Mouse (Mus musculus): Measurements from ENCODE around the gene Apoc1. TPM values are rescaled to one million over a fixed set of nuclear protein-coding genes. Genes with fewer than 3 reads are reported as not detected.

The Apoc1 gene
- polyA plus RNA-seq, 1 experiment from 2014 or later = 10.8 TPM

DNA sequence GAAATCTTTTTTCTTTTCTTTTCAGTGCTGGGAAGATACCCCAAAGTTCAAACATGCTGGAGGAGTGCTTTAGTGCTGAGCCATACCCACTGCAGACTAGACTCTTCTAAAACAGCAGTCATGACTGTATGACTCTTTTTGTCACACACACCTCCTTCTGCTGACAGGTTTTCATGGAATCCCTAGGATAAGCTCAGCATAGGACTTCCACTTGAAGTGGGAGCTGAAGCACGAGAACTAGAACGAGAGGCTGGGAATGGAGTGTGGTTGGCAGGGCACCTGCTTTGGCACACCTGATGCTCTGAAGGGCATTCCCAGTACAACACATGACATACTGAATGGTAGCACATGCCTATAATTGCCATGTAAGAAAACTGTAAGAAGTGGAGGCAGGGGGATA, 39.8 kb downstream of the Apoc1 start:
- H3K9ac ChIP-seq (ENCODE audit: low read depth, low read length) = no peak overlapping the region
- no peaks in the 10 kb centered on the region for H3K9me3 ChIP-seq (replicated peaks; ENCODE audit: control insufficient read depth, low read length)
- 65% methylated on average over 2 of the region's 2 CpGs for WGBS (ENCODE audit: insufficient replicate concordance)
- ATAC-seq (replicated peaks; ENCODE audit: insufficient number of reproducible peaks, low FRiP score, low TSS enrichment) = no peak
- no peak overlapping the region for H3K27ac ChIP-seq (ENCODE audit: low read depth, low read length)
- H3K27me3 ChIP-seq (ENCODE audit: control insufficient read depth, insufficient read depth, low read length) = no peaks in the 10 kb centered on the region
- 0 out of 2 replicates have a peak, but pooled peaks cover 3% of the 10 kb centered on the region for H3K4me1 ChIP-seq (ENCODE audit: control insufficient read depth, insufficient read depth, low read length)
- H3K36me3 ChIP-seq (ENCODE audit: control insufficient read depth, insufficient read depth, low read length) = peaks cover 20% of the 10 kb centered on the region
- H3K4me3 ChIP-seq (ENCODE audit: low read depth, low read length) = no peak overlapping the region
- H3K4me2 ChIP-seq = no peak overlapping the region

DNA sequence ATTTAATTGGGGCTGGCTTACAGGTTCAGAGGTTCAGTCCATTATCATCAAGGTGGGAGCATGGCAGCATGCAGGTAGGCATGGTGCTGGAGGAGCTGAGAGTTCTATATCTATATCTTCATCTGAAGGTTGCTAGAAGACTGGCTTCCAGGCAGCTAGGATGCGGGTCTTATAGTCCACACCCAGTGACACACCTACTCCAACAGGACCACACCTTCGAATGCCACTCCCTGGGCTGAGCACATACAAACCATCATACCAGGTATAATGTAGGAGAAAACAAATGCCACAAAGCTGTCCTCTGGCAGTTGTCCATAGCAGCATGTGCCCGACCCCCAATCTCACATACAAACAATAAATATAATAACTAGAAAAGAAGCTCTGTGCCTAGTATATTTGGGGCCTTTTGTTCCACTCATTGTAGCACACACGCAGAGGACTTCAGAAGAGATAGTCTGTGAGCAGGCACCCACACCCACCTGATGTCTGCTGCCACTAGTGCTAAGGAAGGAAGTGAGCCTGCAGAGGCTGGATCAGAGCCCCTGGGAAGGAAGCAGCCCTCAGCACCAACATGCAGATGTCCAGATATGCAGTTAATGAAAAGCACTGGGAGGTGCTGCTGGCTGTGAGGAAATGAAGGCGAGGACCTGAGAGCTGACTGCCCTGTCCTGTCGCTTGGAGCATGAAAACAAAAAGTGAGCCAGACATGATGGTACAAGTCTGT, 41.2 kb downstream of the Apoc1 start:
- ATAC-seq (replicated peaks; ENCODE audit: insufficient number of reproducible peaks, low FRiP score, low TSS enrichment) = no peak
- peaks cover 25% of the 10 kb centered on the region for H3K36me3 ChIP-seq (ENCODE audit: control insufficient read depth, insufficient read depth, low read length)
- no peak overlapping the region for H3K9ac ChIP-seq (ENCODE audit: low read depth, low read length)
- 79% methylated on average over 6 of the region's 6 CpGs for WGBS (ENCODE audit: insufficient replicate concordance)
- no peaks in the 10 kb centered on the region for H3K9me3 ChIP-seq (replicated peaks; ENCODE audit: control insufficient read depth, low read length)
- H3K4me1 ChIP-seq (ENCODE audit: control insufficient read depth, insufficient read depth, low read length) = 0 out of 2 replicates have a peak, but pooled peaks cover 3% of the 10 kb centered on the region
- no peak overlapping the region for H3K4me2 ChIP-seq
- H3K27me3 ChIP-seq (ENCODE audit: control insufficient read depth, insufficient read depth, low read length) = no peaks in the 10 kb centered on the region
- H3K4me3 ChIP-seq (ENCODE audit: low read depth, low read length) = no peak overlapping the region
- no peak overlapping the region for H3K27ac ChIP-seq (ENCODE audit: low read depth, low read length)

DNA sequence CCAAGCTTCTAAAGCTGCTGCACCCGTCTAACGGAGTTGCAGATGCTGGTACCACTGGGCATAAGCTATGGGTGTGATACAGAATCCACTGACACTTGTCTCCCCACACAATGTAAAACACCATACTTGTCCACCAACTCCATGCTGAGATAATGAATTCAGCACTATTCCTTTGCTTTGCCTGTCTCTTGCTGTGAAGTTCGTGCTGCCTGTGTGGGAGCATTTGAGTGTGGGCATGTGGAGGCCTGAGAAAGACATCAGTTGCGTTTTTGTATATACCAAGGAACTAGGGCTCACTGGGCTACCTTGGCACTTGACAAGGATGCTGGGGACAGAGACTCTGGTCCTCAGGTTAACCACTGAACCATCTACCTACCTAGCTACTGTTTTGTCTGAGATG, 51.2 kb downstream of the Apoc1 start:
- no peaks in the 10 kb centered on the region for H3K9me3 ChIP-seq (replicated peaks; ENCODE audit: control insufficient read depth, low read length)
- H3K36me3 ChIP-seq (ENCODE audit: control insufficient read depth, insufficient read depth, low read length) = peaks cover 64% of the 10 kb centered on the region
- WGBS (ENCODE audit: insufficient replicate concordance) = 90% methylated on average over 4 of the region's 4 CpGs

More for the DNA sequence above, 51.2 kb downstream of the Apoc1 start:
- H3K4me2 ChIP-seq = no peak overlapping the region
- no peaks in the 10 kb centered on the region for H3K4me1 ChIP-seq (ENCODE audit: control insufficient read depth, insufficient read depth, low read length)
- no peak overlapping the region for H3K4me3 ChIP-seq (ENCODE audit: low read depth, low read length)
- no peak overlapping the region for H3K27ac ChIP-seq (ENCODE audit: low read depth, low read length)
- H3K27me3 ChIP-seq (ENCODE audit: control insufficient read depth, insufficient read depth, low read length) = no peaks in the 10 kb centered on the region
- no peak overlapping the region for H3K9ac ChIP-seq (ENCODE audit: low read depth, low read length)
- no peak for ATAC-seq (replicated peaks; ENCODE audit: insufficient number of reproducible peaks, low FRiP score, low TSS enrichment)

Other genes with a start within 250 kb of the Apoc1 start
- gene Mark4, start 233.8 kb downstream of the Apoc1 start, polyA plus RNA-seq (2014; fragmentation: Nextera tagmentation; extraction: Ambion mirVana) = 8.0 and 9.7 TPM in 2 replicates
- gene Exoc3l2, start 229.3 kb downstream of the Apoc1 start, polyA plus RNA-seq (2014; fragmentation: Nextera tagmentation; extraction: Ambion mirVana) = 2.2 and 2.7 TPM in 2 replicates
- gene Bloc1s3, start 184.3 kb downstream of the Apoc1 start, polyA plus RNA-seq (2014; fragmentation: Nextera tagmentation; extraction: Ambion mirVana) = 1.2 TPM in 2 replicates
- gene Trappc6a, start 184.3 kb downstream of the Apoc1 start, polyA plus RNA-seq (2014; fragmentation: Nextera tagmentation; extraction: Ambion mirVana) = 77.0 and 79.0 TPM in 2 replicates
- gene Nkpd1, start 174.8 kb downstream of the Apoc1 start, polyA plus RNA-seq (2014; fragmentation: Nextera tagmentation; extraction: Ambion mirVana) = 0.15 TPM in 1 of 2 replicates, not detected in the other
- 2.3 and 5.2 TPM in 2 replicates for gene Ppp1r37, start 129.6 kb downstream of the Apoc1 start, polyA plus RNA-seq (2014; fragmentation: Nextera tagmentation; extraction: Ambion mirVana)
- 0.30 TPM in 1 of 2 replicates, not detected in the other for gene Zfp296, start 115.4 kb downstream of the Apoc1 start, polyA plus RNA-seq (2014; fragmentation: Nextera tagmentation; extraction: Ambion mirVana)
- gene Gemin7, start 115.1 kb downstream of the Apoc1 start, polyA plus RNA-seq (2014; fragmentation: Nextera tagmentation; extraction: Ambion mirVana) = 141 and 157 TPM in 2 replicates
- 33.2 and 34.3 TPM in 2 replicates for gene Clasrp, start 88.2 kb downstream of the Apoc1 start, polyA plus RNA-seq (2014; fragmentation: Nextera tagmentation; extraction: Ambion mirVana)
- 3.3 and 3.7 TPM in 2 replicates for gene Relb, start 63.2 kb downstream of the Apoc1 start, polyA plus RNA-seq (2014; fragmentation: Nextera tagmentation; extraction: Ambion mirVana)
- gene Clptm1, start 27.6 kb downstream of the Apoc1 start, polyA plus RNA-seq (2014; fragmentation: Nextera tagmentation; extraction: Ambion mirVana) = 86.8 and 89.4 TPM in 2 replicates
- 4.9 TPM in 1 of 2 replicates, not detected in the other for gene Apoc2, start 14.7 kb downstream of the Apoc1 start, polyA plus RNA-seq (2014; fragmentation: Nextera tagmentation; extraction: Ambion mirVana)
- 1.2 TPM in 1 of 2 replicates, not detected in the other for gene Gm44805, start 11.2 kb downstream of the Apoc1 start, polyA plus RNA-seq (2014; fragmentation: Nextera tagmentation; extraction: Ambion mirVana)
- gene Apoc4, start 11.2 kb downstream of the Apoc1 start, polyA plus RNA-seq (2014; fragmentation: Nextera tagmentation; extraction: Ambion mirVana) = 0.34 TPM in 1 of 2 replicates, not detected in the other
- gene Apoe, start 6.5 kb upstream of the Apoc1 start, polyA plus RNA-seq (2014; fragmentation: Nextera tagmentation; extraction: Ambion mirVana) = 357 and 371 TPM in 2 replicates
- gene Tomm40, start 22.8 kb upstream of the Apoc1 start, polyA plus RNA-seq (2014; fragmentation: Nextera tagmentation; extraction: Ambion mirVana) = 142 and 154 TPM in 2 replicates
- gene Nectin2, start 57.8 kb upstream of the Apoc1 start, polyA plus RNA-seq (2014; fragmentation: Nextera tagmentation; extraction: Ambion mirVana) = 87.0 and 100 TPM in 2 replicates
- gene Bcam, start 78.4 kb upstream of the Apoc1 start, polyA plus RNA-seq (2014; fragmentation: Nextera tagmentation; extraction: Ambion mirVana) = 163 and 173 TPM in 2 replicates
- 0.20 and 0.24 TPM in 2 replicates for gene Cblc, start 104.1 kb upstream of the Apoc1 start, polyA plus RNA-seq (2014; fragmentation: Nextera tagmentation; extraction: Ambion mirVana)
- 1.0 and 1.5 TPM in 2 replicates for gene Bcl3, start 130.1 kb upstream of the Apoc1 start, polyA plus RNA-seq (2014; fragmentation: Nextera tagmentation; extraction: Ambion mirVana)
- not detected in 2 replicates for gene Gm19345, start 159.3 kb upstream of the Apoc1 start, polyA plus RNA-seq (2014; fragmentation: Nextera tagmentation; extraction: Ambion mirVana)
- not detected in 2 replicates for gene Ceacam16, start 168.6 kb upstream of the Apoc1 start, polyA plus RNA-seq (2014; fragmentation: Nextera tagmentation; extraction: Ambion mirVana)
- gene Ceacam19, start 195.3 kb upstream of the Apoc1 start, polyA plus RNA-seq (2014; fragmentation: Nextera tagmentation; extraction: Ambion mirVana) = not detected in 2 replicates
- 12.0 and 13.0 TPM in 2 replicates for gene Pvr, start 228.5 kb upstream of the Apoc1 start, polyA plus RNA-seq (2014; fragmentation: Nextera tagmentation; extraction: Ambion mirVana)

All from heart, embryonic 11.5 days (tissue).